Mouse (Mus musculus) lung, embryonic 15.5 days (tissue): ENCODE data around the gene Bcl7b. TPM values are rescaled to one million over a fixed set of nuclear protein-coding genes. Genes with fewer than 3 reads are reported as not detected.

Source experiments
- ATAC-seq: fragments of 200-750 bp; cut with Nextera tagmentation; 2 replicates; pipeline ENCODE4 v1.8.0; 2017; ENCODE audit warnings: moderate number of reproducible peaks, borderline replicate concordance; ENCODE audit not compliant: low FRiP score, low TSS enrichment; ENCODE audit errors: extremely low read depth
- H3K27ac ChIP-seq: fragments of 300-500 bp; sonication (generic); 2 replicates; pipeline ENCODE4 v1.5.1; 2015; ENCODE audit warnings: moderate library complexity, mild to moderate bottlenecking, inconsistent platforms
- H3K27me3 ChIP-seq: fragments of 300-500 bp; sonication (generic); 2 replicates; pipeline ENCODE4 v1.6.1; 2015; ENCODE audit warnings: inconsistent platforms
- H3K36me3 ChIP-seq: fragments of 300-500 bp; sonication (generic); 2 replicates; pipeline ENCODE4 v1.6.1; 2015; ENCODE audit warnings: inconsistent platforms
- H3K4me1 ChIP-seq: fragments of 300-500 bp; sonication (generic); 2 replicates; pipeline ENCODE4 v1.6.1; 2015; ENCODE audit warnings: inconsistent platforms
- H3K4me2 ChIP-seq: fragments of 300-500 bp; sonication (generic); 2 replicates; pipeline ENCODE4 v1.6.1; 2015; ENCODE audit warnings: inconsistent platforms, mild to moderate bottlenecking, moderate library complexity
- H3K4me3 ChIP-seq: fragments of 300-500 bp; sonication (generic); 2 replicates; pipeline ENCODE4 v1.5.1; 2015; ENCODE audit warnings: mild to moderate bottlenecking, inconsistent platforms
- H3K9ac ChIP-seq: fragments of 300-500 bp; sonication (generic); 2 replicates; pipeline ENCODE4 v1.6.1; 2015; ENCODE audit warnings: inconsistent platforms
- H3K9me3 ChIP-seq: fragments of 300-500 bp; sonication (generic); 2 replicates; pipeline ENCODE4 v1.6.1; 2016; ENCODE audit warnings: inconsistent platforms
- WGBS: fragments of 180-500 bp; shearing (Covaris S2); methylation state at CpG from one replicate; pipeline ENCODE4 v1.1.7; 2015; 5-methylcytosine and 5-hydroxymethylcytosine counted together
- polyA plus RNA-seq: library from polyadenylated mRNA; unstranded; fragments of >200 nt; fragmentation: Nextera tagmentation; extraction: Ambion mirVana; gene quantifications from 2 replicates; pipeline ENCODE4 v1.2.1, GENCODE M21; 2015

The Bcl7b gene
- polyA plus RNA-seq, 1 experiment from 2014 or later = 49.2 TPM

DNA sequence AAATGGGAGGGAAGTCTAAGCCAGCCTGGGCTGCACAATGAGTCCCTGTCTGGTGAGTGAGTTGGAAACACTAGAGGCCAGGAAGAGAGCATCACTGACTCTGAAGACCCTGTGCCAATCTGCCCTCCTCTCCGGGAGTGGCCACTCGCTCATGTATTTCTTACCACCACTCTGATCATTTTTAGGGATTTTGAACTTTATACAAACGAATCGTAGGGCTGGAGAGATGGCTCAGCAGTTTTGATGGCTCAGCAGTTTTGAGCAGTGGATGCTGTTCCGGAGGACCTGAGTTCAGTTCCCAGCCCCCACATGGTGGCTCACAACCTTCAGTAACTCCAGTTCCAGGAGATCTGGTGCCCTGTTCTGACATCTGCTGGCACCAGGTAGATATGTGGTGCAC is 4.9 kb downstream of the Bcl7b start:
- Histone ChIP-seq H3K4me1 (peaks cover 11% of the 10 kb centered on the region), H3K36me3 (peaks cover 56% of the 10 kb centered on the region), H3K4me2 (no peak overlapping the region), H3K4me3 (no peak overlapping the region), H3K9ac (no peak overlapping the region), H3K27ac (no peak overlapping the region), H3K27me3 (no peaks in the 10 kb centered on the region), H3K9me3 (no peaks in the 10 kb centered on the region)
- ATAC-seq = no peak
- 85% methylated on average over 5 of the region's 5 CpGs for WGBS

DNA sequence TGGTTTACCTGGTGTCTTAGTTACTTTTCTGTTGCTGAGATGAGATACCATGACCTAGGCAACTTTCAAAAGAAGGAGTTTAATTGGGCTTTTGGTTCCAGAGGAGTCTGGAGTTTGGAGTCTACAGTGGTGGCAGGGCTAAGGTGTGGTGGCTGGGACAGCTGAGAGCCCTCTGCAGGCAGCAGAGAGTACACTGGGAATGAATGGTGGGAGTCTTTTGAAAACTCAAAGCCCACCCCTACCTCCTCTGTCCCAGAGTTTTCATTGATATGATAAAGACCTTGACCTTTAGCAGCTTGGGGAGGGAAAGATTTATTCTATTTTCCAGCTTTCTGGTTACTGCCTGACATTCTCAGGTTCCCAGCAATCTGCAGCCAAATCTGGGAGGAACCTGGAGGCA is 7.0 kb downstream of the Bcl7b start:
- H3K27me3 ChIP-seq = no peaks in the 10 kb centered on the region
- no peak overlapping the region for H3K4me2 ChIP-seq
- H3K27ac ChIP-seq = no peak overlapping the region
- H3K9me3 ChIP-seq = no peaks in the 10 kb centered on the region
- no peak overlapping the region for H3K4me3 ChIP-seq
- peaks cover 75% of the 10 kb centered on the region for H3K36me3 ChIP-seq
- ATAC-seq = no peak
- no peak overlapping the region for H3K9ac ChIP-seq
- peaks cover under 1% of the 10 kb centered on the region; the same call in 1 of the 2 replicates for H3K4me1 ChIP-seq

DNA sequence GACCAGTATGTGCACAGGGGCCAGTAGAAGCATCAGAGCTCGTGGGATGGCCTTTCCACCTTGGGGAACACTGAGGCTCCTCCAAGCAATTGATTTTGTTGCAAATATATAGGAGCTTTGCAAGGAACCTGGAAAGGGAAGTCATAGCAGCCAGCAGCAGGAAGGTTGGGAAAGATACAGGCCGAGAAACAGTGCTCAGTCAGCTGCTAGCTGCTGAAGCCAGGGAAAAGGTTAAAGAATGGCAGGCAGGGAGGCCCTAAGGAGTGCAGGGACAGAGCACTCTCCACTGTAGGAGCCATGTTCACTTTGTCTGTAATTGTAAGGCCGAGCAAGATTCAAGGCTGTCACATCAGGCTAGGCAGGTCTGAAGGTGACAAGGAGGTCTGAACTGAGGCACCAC is 10.4 kb downstream of the Bcl7b start:
- Histone ChIP-seq H3K4me3 (no peak overlapping the region), H3K27ac (no peak overlapping the region), H3K4me1 (no peaks in the 10 kb centered on the region), H3K27me3 (no peaks in the 10 kb centered on the region), H3K36me3 (peaks cover 77% of the 10 kb centered on the region), H3K9ac (no peak overlapping the region), H3K4me2 (no peak overlapping the region), H3K9me3 (no peaks in the 10 kb centered on the region)
- 75% methylated on average over 3 of the region's 3 CpGs for WGBS
- no peak for ATAC-seq

DNA sequence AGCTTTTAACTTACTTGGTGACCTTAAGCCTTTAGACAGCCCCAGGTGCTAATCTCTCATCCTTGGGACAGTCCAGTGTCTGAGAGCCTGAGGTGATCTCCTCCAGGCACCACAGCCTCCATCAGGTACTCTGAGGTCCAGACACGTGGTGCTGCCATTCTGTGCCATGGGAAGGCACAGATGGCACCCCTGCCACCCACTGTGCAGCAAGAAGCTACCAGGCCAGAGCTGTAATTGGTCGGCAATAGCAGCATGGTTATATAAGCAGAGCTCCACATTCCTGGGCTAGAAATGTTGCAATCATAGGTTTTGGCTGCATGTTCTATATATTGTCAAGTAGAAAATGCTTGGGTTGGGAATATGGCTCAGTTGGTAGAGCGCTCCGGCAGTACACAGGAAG is 10.9 kb downstream of the Bcl7b start:
- Histone ChIP-seq H3K4me1 (no peaks in the 10 kb centered on the region), H3K9me3 (no peaks in the 10 kb centered on the region), H3K36me3 (peaks cover 73% of the 10 kb centered on the region), H3K4me2 (no peak overlapping the region), H3K27ac (no peak overlapping the region), H3K27me3 (no peaks in the 10 kb centered on the region), H3K4me3 (no peak overlapping the region), H3K9ac (no peak overlapping the region)
- ATAC-seq = no peak
- WGBS = 87% methylated on average over 4 of the region's 4 CpGs

DNA sequence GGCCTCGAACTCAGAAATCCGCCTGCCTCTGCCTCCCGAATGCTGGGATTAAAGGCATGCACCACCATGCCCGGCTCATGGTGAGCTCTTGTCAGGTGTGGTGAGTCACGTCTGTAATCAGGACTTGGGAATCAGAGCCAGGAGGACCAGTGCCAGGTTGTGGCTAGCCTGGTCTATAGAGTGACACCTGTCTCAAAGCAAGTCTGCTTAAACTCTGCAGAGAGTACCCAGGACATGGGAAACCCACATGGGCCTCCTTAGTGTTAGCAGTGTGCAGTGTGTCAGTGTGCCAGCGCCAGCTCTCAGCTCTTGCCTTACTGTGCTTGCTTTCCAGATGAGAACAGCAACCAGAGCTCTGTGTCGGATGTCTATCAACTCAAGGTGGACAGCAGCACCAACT is 11.5 kb downstream of the Bcl7b start:
- H3K4me2 ChIP-seq = no peak overlapping the region
- H3K9me3 ChIP-seq = no peaks in the 10 kb centered on the region
- no peak overlapping the region for H3K9ac ChIP-seq
- no peak overlapping the region for H3K4me3 ChIP-seq
- no peak for ATAC-seq
- H3K36me3 ChIP-seq = peaks cover 67% of the 10 kb centered on the region
- no peaks in the 10 kb centered on the region for H3K27me3 ChIP-seq
- H3K27ac ChIP-seq = no peak overlapping the region
- H3K4me1 ChIP-seq = no peaks in the 10 kb centered on the region
- WGBS = 91% methylated on average over 7 of the region's 7 CpGs

DNA sequence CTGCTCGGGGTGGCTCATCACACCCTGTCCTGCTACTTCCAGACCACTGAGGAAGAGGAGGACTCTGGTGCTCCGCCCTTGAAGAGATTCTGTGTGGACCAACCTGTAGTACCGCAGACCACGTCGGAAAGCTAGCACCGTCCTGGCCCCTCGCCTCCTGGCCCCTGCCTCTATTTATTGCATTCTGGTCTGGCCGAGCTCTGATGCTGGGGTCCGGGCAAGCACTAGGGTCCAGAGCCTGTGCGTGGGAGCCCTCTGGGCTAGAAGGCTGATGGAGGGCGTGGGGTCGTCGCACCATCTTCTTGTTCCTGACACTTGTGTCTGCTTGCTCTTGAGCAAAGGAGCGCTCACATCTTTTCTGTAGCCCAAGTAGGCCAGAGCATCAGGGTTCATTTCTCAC is 12.7 kb downstream of the Bcl7b start:
- H3K27ac ChIP-seq = no peak overlapping the region
- no peaks in the 10 kb centered on the region for H3K9me3 ChIP-seq
- 92% methylated on average over 14 of the region's 14 CpGs for WGBS
- no peaks in the 10 kb centered on the region for H3K4me1 ChIP-seq
- H3K9ac ChIP-seq = no peak overlapping the region
- H3K27me3 ChIP-seq = no peaks in the 10 kb centered on the region
- H3K4me2 ChIP-seq = no peak overlapping the region
- ATAC-seq = no peak
- H3K36me3 ChIP-seq = peaks cover 57% of the 10 kb centered on the region
- H3K4me3 ChIP-seq = no peak overlapping the region

DNA sequence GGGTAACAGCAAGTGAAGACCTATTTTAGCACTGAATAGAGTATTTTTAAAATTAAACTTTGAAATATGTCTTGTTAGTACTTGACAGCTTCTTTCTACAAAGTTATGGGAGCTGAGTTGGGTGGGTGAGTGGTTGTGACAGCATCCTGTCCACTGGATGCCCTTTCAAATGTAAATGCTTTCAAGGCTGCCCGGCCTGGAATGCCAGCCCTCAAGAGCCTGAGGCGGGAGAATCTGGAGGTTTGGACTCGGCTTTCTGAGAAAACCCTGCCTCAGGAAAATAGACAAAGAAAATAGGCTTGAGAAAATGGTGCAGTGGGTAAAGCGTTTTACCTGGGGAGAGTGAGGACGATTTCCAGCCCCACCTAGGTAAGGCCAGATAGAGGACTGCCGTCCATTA is 13.7 kb downstream of the Bcl7b start:
- Histone ChIP-seq H3K4me3 (no peak overlapping the region), H3K27ac (no peak overlapping the region), H3K4me2 (no peak overlapping the region), H3K9me3 (no peaks in the 10 kb centered on the region), H3K36me3 (peaks cover 54% of the 10 kb centered on the region), H3K4me1 (0 out of 2 replicates have a peak, but pooled peaks cover 4% of the 10 kb centered on the region), H3K9ac (no peak overlapping the region), H3K27me3 (no peaks in the 10 kb centered on the region)
- 81% methylated on average over 6 of the region's 6 CpGs for WGBS
- no peak for ATAC-seq

DNA sequence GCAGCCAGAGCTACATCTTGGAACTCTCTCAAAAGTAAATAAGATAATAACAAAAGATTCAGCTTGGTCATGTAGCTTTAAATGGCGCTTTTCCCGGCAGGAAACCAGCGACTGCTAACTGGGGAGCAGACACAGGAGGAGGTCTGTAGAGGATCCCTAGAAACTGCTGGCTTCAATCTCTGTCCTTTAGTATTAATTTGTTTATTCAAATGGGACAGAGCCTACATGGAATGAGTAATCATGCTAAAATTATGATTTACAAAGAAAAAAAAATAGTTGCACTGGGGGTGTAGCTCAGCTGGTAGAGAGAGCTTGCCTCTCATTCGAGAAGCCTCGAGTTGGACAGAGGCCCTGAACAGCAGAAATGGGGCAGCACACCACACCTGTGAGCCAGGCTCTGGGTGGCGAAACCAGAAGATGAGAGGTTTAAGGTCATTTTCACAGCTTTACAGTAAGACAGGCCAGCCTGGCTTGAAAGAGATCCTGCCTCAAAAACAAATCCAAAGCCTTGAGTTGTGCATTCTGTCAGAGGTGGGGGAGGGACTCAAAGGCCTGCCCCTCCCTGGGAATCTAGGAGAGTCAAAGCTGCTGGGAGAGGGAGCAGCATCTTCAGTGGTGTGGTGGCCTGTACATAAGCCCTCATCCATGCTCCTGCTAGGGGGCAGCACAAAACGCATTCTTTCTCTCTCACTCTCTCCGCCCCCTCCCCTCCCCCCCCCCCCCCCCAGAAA is 15.2 kb downstream of the Bcl7b start:
- 36% methylated on average over 8 of the region's 8 CpGs for WGBS
- Histone ChIP-seq H3K9ac (no peak overlapping the region), H3K27me3 (no peaks in the 10 kb centered on the region), H3K4me2 (no peak overlapping the region), H3K27ac (peak overlapping the region; percentile 29), H3K9me3 (no peaks in the 10 kb centered on the region), H3K36me3 (peaks cover 41% of the 10 kb centered on the region), H3K4me3 (no peak overlapping the region), H3K4me1 (0 out of 2 replicates have a peak, but pooled peaks cover 4% of the 10 kb centered on the region)
- no peak for ATAC-seq

DNA sequence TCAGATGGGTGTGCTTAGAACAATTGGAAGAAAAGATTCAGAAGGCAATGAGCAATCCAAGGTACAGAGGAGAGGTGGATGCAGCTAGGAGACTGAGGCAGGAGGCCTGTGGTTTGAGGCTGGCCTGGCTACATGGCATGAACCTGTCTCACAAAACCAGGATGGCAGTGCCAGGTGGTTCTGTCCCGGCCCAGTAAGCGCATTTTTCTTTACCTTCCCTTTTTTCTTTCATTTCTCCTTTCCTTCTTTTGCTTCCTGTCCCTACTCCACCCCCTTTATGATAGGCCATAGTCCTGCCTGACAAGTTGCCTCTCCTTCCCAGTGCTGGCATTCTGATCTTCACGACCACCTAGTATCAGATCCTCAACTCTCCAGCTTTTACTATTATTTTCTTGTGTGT is 16.9 kb downstream of the Bcl7b start:
- Histone ChIP-seq H3K27me3 (no peaks in the 10 kb centered on the region), H3K9me3 (no peaks in the 10 kb centered on the region), H3K4me1 (peaks cover 18% of the 10 kb centered on the region), H3K36me3 (peaks cover 25% of the 10 kb centered on the region), H3K4me3 (no peak overlapping the region), H3K4me2 (no peak overlapping the region), H3K9ac (no peak overlapping the region), H3K27ac (no peak overlapping the region)
- no peak for ATAC-seq
- 87% methylated on average over 3 of the region's 3 CpGs for WGBS

DNA sequence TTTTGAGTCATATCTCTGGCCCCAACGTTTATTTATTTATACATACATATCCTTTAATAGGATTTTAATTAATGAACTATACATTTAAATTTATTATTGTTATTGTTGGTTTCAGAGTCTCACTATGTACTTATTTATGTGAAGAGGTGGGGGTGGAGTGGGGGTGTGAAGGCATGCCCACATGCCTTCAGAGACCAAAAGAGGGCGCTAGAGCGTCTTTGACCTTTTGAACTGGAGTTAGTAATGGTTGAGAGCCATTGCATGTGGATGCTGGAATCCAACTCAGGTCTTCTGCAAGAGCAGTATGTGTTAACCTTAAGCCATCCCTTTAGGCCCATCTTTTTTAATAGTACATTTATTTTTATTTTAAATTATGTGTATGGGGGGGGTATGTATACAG is 17.5 kb downstream of the Bcl7b start:
- Histone ChIP-seq H3K36me3 (peaks cover 19% of the 10 kb centered on the region), H3K4me1 (peaks cover 21% of the 10 kb centered on the region), H3K27me3 (no peaks in the 10 kb centered on the region), H3K4me3 (no peak overlapping the region), H3K9me3 (no peaks in the 10 kb centered on the region), H3K27ac (no peak overlapping the region), H3K4me2 (no peak overlapping the region), H3K9ac (no peak overlapping the region)
- WGBS = 35% methylated on average over 3 of the region's 3 CpGs
- no peak for ATAC-seq

DNA sequence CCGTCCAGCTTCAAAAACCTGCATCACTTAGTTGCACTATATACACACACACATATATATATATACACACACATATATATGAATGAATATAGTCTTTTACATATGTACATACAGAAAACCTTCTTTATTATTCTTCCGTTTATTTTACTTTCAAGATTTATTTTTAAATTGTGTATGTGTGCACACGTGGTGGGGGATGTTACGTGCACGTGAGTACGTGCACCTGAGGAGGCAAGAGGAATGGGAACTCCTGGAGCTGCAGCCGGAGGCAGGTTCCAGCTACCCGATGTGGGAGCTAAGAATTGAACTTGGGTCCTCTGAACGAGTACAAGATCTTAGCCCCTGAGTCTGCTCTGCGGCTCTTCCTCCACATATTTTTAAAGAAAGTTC is 18.1 kb downstream of the Bcl7b start:
- no peak for ATAC-seq

DNA sequence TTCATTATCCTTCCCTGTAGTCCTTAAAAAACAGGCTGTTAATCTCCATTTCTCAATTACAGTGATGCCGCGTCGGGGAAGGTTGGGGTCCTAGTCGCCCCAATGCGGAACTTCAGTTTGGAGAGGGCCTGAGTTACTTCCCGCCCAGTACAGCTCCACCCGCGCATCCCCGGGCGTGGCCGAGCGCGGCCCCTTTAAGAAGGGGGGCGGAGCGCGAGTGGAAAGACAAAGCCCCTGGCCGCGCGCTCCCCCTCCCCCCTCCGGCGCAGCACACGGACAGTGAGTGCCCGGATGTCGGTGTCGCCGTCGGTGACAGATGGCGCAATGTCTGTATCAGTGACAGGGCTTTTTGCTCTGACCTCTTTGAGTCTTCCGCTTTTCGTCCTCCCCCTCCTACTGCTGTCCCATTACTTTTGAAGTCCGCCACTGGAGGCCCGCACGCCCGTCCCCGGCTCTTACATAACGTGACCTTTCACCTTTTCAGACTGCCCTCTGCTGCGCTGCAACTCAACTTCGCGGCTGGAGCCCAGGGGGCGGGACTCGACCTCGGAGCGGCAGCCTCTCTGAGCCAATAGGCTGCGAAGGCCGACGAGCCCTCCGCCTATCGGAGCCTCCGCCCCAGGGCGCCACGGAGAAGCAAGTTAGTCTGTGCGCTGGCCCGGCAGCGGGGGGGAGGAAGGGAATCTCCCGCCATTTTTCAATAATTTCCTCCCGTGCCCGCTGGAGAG is 18.7 kb downstream of the Bcl7b start, which contains the start of gene Baz1b:
Gene Baz1b (plus strand): TSS at position 644 of the 728 bp plus-strand sequence.
- Histone ChIP-seq H3K9me3 (no peaks in the 10 kb centered on the region), H3K27ac (peak within 1 kb of the TSS; percentile 97), H3K27me3 (no peaks in the 10 kb centered on the region), H3K4me1 (peaks cover 24% of the 10 kb centered on the region), H3K4me2 (peak within 1 kb of the TSS; percentile 66), H3K36me3 (peaks cover 10% of the 10 kb centered on the region; the same call in 1 of the 2 replicates), H3K4me3 (peak within 1 kb of the TSS; percentile 95), H3K9ac (peak within 1 kb of the TSS; percentile 99)
- ATAC-seq = peak; percentile 97
- under 1% methylated on average over 57 of the region's 57 CpGs for WGBS

More for the DNA sequence above, 18.1 kb downstream of the Bcl7b start:
- 18% methylated on average over 10 of the region's 10 CpGs for WGBS
- Histone ChIP-seq H3K9ac (peak overlapping the region; percentile 99), H3K4me2 (peak overlapping the region; percentile 66), H3K4me1 (peaks cover 21% of the 10 kb centered on the region), H3K27ac (peak overlapping the region; percentile 97), H3K36me3 (peaks cover 13% of the 10 kb centered on the region), H3K9me3 (no peaks in the 10 kb centered on the region), H3K27me3 (no peaks in the 10 kb centered on the region), H3K4me3 (peak overlapping the region; percentile 95)
